Mouse (Mus musculus) spleen, adult 12 weeks (tissue): ENCODE measurements around the gene Olfr401.
"Not testable (repeated sequence)": the region's sequence is repeated elsewhere in the genome, so short reads cannot be mapped to it uniquely, and the experiment has no call there.

Experiments used
- DNase-seq: peaks from one replicate; pipeline ENCODE4 v3.0.0; 2022; ENCODE audit warnings: low spot score

The Olfr401 gene

DNA sequence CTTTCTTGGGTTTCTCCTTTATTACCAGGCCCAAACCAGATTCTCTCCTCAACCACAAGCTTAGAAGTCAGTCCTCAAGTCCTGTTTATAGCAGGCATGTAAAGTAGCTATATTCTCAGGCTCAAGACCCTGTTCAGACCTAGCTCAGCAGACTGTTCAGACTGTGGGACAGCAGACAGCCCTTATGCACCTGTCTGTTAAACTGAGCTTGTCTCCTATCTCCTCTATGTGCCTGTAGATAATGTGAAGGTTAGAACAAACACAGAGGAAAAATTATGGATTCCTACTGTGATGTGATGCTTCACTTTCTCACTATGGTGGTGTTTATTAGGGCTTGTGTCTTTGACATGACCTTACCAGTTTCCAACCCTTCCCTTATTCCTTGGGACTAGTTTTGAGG is at the start of gene Olfr401:
Gene Olfr401, plus strand, starts transcription at position 301 of the 400 bp plus-strand sequence.
- DNase-seq, result no peak

DNA sequence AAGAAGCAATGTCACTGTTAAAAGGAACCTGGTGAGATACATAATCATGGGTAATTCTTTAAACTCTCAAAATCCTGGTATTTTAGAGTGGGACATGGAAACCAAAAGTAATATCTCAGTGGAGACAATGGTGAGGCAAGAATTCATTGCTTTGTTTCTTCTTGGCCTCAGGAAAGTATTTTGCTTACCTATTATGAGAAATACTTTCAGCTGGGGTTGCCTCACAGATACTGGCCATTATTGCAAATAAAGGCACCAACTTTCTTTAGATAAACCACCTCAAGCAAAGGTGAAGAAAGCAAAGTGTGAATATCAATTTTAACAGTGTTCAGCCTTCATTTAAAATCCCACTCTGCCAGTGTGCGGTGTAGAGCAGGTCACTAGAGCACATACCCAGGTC is 43.9 kb upstream of the Olfr401 start, which contains the start of gene Zfp616:
Gene Zfp616, plus strand, starts transcription at position 301 of the 400 bp plus-strand sequence.
- DNase-seq, result no peak

DNA sequence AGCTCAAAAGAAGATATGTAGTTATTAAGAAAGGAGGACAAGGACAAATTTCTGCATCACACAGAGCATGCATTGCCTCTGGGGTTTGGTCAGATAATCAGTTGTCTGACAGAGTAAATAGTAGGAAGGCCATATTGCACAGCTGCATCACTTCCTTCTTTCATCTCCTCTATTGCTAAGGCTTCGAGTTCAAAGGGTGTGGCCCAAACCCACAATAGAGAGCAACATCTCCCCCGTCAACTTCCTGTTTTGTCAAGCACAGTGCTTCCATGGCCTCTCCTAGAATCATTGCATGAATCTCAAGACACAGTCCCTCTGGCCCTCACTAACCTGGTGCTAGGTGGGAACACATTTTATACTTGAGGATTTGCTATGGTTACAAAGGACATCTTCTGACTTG is 12.8 kb upstream of the Olfr401 start:
- no peak for DNase-seq

DNA sequence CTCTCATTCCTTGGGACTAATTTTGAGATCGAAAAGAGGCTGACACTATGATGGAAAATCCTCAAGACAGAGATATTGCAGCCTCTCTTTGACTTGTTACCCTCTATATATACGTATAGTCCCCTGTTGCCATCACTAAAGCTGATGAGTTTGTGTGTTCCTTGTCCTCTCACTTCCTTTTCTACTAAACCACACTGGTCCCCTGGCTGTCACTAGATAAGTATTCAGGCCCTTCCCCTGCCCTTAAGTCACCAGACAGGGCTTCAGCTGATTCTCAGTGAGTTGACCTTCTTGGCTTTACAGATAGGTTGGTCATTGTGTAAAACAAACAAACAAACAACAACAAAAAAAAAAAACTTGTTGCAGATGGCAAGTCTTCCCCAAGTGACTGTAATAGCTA is 12.0 kb upstream of the Olfr401 start:
- no peak for DNase-seq

DNA sequence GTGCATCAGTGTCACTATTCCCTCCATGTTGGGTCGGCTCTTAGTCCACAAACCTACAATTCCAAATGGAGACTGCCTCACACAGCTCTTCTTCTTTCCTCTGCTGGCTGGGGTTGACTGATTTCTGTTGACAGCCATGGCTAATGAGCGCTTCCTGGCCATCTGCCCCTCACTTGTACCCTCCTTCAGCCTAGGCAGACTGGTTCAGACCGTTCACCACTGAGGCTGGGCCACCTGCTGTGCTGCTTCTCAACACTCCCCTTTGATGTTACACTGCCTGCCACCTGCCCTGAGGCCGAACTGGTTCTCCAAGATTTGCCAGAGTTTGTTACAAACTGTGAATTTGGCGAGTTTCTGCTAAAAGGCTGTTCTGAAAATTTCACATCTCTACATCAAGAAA is 8.4 kb upstream of the Olfr401 start:
- DNase-seq, result no peak

DNA sequence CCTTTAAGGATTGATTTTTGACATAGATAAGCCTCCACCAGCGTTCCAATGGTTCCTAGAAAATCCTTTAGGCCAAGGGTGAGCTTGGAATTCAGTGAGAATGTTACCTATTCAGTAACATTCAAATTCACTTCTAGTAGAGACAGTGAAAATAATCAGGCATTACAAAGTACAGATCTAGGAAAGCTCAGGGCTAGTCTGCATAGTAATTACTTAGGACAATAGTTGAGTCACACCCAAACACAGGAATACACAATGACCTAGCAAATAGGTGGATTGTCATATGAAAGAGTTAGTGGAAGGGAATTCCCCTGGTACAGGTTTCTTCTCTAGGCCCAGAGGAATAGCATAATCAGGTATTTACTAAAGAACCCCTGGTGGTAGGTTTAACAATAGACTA is 26.5 kb downstream of the Olfr401 start:
- DNase-seq, result not testable (repeated sequence)

DNA sequence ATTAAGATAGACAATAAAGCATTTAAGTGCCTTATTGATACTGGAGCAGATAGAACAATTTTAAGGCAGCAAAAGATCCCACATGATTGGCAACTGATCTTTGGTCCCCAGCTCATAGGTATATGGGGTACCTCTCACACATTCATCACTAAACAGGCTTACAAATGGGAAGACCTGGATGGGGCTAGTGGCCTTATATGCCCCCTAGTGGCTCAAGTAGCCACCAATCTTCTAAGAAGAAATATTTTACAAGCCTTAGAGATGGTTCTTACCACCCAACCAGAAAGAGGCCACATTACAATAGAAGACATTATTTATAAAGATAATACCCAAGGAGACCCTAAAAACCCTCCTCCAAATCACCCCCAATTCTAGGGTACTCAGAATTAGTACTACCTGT is 32.4 kb downstream of the Olfr401 start:
- DNase-seq, result no peak

DNA sequence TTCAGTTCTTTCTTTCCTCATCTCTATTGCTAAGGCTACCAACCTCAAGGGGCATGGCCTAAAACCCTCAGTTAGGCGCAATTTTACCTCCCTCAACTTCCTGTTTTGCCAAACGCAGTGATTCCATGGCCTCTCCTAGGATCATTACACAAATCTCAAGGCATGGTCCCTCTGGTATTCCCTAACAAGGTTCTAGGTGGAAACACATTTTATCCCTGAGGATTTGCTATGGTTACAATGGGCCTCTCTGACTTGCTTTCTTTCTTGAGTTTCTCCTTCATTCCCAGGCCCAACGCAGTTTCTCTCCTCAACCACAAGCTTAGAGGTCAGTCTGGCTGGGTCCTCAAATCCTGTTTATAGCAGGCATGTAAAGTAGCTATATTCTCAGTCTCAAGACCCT is 39.7 kb downstream of the Olfr401 start, which contains the start of gene Olfr402:
Gene Olfr402, plus strand, starts transcription at position 301 of the 400 bp plus-strand sequence.
- no peak for DNase-seq

DNA sequence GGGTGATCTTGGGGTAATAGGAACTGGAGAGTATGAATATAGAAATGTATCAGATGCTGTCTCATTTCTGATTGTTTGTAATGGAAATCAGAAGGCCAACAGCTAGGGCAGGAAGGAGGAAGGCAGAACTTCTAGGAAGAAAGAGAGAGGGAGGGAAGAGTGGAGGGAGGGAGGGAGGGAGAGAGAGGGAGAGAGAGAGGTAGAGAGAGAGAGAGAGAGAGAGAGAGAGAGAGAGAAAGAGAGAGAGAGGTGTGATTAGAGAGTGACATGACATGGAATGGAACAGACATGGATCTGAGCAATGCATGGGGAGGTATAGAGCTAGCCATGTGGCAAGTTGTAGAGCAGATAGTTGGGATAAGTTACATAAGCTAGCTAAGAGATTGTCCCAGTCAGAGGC is 55.3 kb downstream of the Olfr401 start:
- no peak for DNase-seq
